Mouse (Mus musculus): ENCODE results near the gene Lenep. TPM values are rescaled to one million over a fixed set of nuclear protein-coding genes. Genes with fewer than 3 reads are reported as not detected.

Gene Lenep
- total and polyA plus RNA-seq, 3 experiments, result not detected

DNA sequence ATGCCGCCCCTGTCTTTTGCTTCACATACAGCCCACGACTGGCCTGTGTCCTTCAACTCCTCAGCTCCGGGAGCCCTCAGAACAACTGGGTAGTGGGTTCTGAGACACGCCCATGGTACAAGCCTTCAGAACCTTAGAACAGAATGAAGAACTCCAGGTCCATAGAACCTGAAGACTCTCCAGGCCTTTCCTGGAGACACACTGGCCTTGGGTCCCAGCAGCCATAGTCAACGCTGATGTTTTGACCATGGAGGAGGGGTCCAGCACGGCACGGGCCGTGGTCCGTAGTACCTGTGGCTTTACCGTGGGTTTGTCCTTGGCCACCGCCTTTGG is 37.5 kb downstream of the Lenep start, which contains the start of gene Dcst1:
Dcst1 (minus strand) TSS at position 101 of the 333 bp plus-strand sequence.
- Histone ChIP-seq H3K4me3 (ENCODE audit: control insufficient read depth in 1 of 2, insufficient read depth in 1 of 2, low read depth in 2 of 2, low read length in 2 of 2) (no peak within 1 kb of the TSS), H3K79me2 (ENCODE audit: control insufficient read depth, insufficient read depth, low read length, poor library complexity) (no peaks in the 10 kb centered on the region), H3K27ac (ENCODE audit: control insufficient read depth, low read depth, low read length) (no peak within 1 kb of the TSS), H3K36me3 (ENCODE audit: control insufficient read depth in 1 of 2, insufficient read depth in 2 of 2, low read length in 2 of 2) (peaks cover 0 to under 1% of the 10 kb centered on the region in 2 experiments; a peak in 2 of 4 replicates), H3K4me1 (ENCODE audit: control insufficient read depth in 1 of 2, insufficient read depth in 2 of 2, low read length in 2 of 2) (peaks cover 0 to 1% of the 10 kb centered on the region in 2 experiments; a peak in 2 of 4 replicates), H3K27me3 (ENCODE audit: control insufficient read depth in 1 of 2, insufficient read depth in 2 of 2, low read length in 2 of 2) (peaks cover 14 to 19% of the 10 kb centered on the region in 2 experiments), H3K9ac (ENCODE audit: control insufficient read depth, low read depth, low read length, poor library complexity, severe bottlenecking) (no peak within 1 kb of the TSS), H3K9me3 (replicated peaks; ENCODE audit: insufficient read depth, low read length) (no peaks in the 10 kb centered on the region)
- TF ChIP-seq JUND (IDR thresholded peaks at IDR 0.05; ENCODE audit: low read depth, low read length), result no peak
- TF ChIP-seq TCF12 (IDR thresholded peaks at IDR 0.05; ENCODE audit: low read depth, low read length), result no peak
- no peak for TF ChIP-seq MEF2A (IDR thresholded peaks at IDR 0.05; ENCODE audit: extremely low read depth, insufficient replicate concordance, low read depth, low read length, poor library complexity, severe bottlenecking)
- no peak for TF ChIP-seq USF2 (IDR thresholded peaks at IDR 0.05; ENCODE audit: borderline replicate concordance in 1 of 2, insufficient read depth in 1 of 2, low read depth in 1 of 2, low read length in 2 of 2)
- no peak for TF ChIP-seq MAX (IDR thresholded peaks at IDR 0.05; ENCODE audit: low read length)
- no peak for TF ChIP-seq TBP (IDR thresholded peaks at IDR 0.05; ENCODE audit: low read depth, low read length)
- DNase-seq (ENCODE audit: low read depth, low spot score), result no peak

DNA sequence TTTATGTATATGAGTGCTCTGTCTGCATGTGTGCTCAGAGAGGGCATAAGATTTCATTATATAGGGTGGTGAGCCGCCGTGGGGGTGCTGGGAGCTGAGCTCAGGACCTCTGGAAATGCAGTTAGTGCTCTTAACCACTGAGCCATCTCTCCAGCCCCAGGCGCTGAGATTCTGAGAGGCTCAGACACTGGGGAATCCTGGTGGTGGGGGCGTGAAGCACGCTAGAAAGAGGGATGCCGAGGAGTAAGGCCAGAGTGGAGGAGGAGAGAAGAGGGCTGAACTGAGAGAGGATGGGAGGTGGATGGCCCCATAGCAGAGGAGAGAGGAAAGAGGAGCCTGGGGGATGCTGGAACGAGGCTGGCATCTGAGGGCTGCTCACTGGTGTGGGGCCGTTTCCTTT is 38.0 kb downstream of the Lenep start:
- TF ChIP-seq CHD2 (IDR thresholded peaks at IDR 0.05; ENCODE audit: low read length), result no peak
- no peak for TF ChIP-seq USF2 (IDR thresholded peaks at IDR 0.05; ENCODE audit: borderline replicate concordance in 1 of 2, insufficient read depth in 1 of 2, low read depth in 1 of 2, low read length in 2 of 2)
- no peak for TF ChIP-seq MEF2A (IDR thresholded peaks at IDR 0.05; ENCODE audit: extremely low read depth, insufficient replicate concordance, low read depth, low read length, poor library complexity, severe bottlenecking)
- TF ChIP-seq TCF12 (IDR thresholded peaks at IDR 0.05; ENCODE audit: low read depth, low read length), result no peak
- no peak for TF ChIP-seq JUND (IDR thresholded peaks at IDR 0.05; ENCODE audit: low read depth, low read length)
- no peak for TF ChIP-seq MYC (IDR thresholded peaks at IDR 0.05; ENCODE audit: low read depth, low read length)
- TF ChIP-seq ZKSCAN1 (IDR thresholded peaks at IDR 0.05; ENCODE audit: low read depth, low read length), result no peak
- no peak for TF ChIP-seq CHD1 (IDR thresholded peaks at IDR 0.05; ENCODE audit: low read depth, low read length)
- no peak for TF ChIP-seq GATA1 (IDR thresholded peaks at IDR 0.05; ENCODE audit: low read depth, low read length)
- TF ChIP-seq MAFK (IDR thresholded peaks at IDR 0.05; ENCODE audit: borderline replicate concordance, low read depth, low read length), result no peak
- no peak for TF ChIP-seq KAT2A (conservative IDR thresholded peaks at IDR 0.05; ENCODE audit: low read depth, low read length)
- Histone ChIP-seq H3K27me3 (ENCODE audit: control insufficient read depth in 1 of 2, insufficient read depth in 2 of 2, low read length in 2 of 2) (peaks cover 14 to 19% of the 10 kb centered on the region in 2 experiments), H3K4me1 (ENCODE audit: control insufficient read depth in 1 of 2, insufficient read depth in 2 of 2, low read length in 2 of 2) (peaks cover 0 to 6% of the 10 kb centered on the region in 2 experiments; a peak in 2 of 4 replicates), H3K4me3 (ENCODE audit: control insufficient read depth in 1 of 2, insufficient read depth in 1 of 2, low read depth in 2 of 2, low read length in 2 of 2) (no peak overlapping the region), H3K9ac (ENCODE audit: control insufficient read depth, low read depth, low read length, poor library complexity, severe bottlenecking) (no peak overlapping the region), H3K27ac (ENCODE audit: control insufficient read depth, low read depth, low read length) (no peak overlapping the region), H3K36me3 (ENCODE audit: control insufficient read depth in 1 of 2, insufficient read depth in 2 of 2, low read length in 2 of 2) (peaks cover 0 to 3% of the 10 kb centered on the region in 2 experiments; a peak in 2 of 4 replicates), H3K9me3 (replicated peaks; ENCODE audit: insufficient read depth, low read length) (no peaks in the 10 kb centered on the region), H3K79me2 (ENCODE audit: control insufficient read depth, insufficient read depth, low read length, poor library complexity) (no peaks in the 10 kb centered on the region)
- no peak for DNase-seq (ENCODE audit: low read depth, low spot score)
